Mouse (Mus musculus) brain, embryonic 14.5 days (tissue): ENCODE data around the gene Slc30a10. TPM values are rescaled to one million over a fixed set of nuclear protein-coding genes. Genes with fewer than 3 reads are reported as not detected.

Experiments
- DNase-seq: peaks from one replicate; pipeline ENCODE4 v3.0.0-alpha.2; 2011; ENCODE audit warnings: low read depth
- CTCF ChIP-seq: fragments of 200-500 bp; IDR thresholded peaks from 2 replicates; pipeline ENCODE4 v1.5.1; 2012; ENCODE audit warnings: inconsistent platforms, mild to moderate bottlenecking, moderate library complexity, borderline replicate concordance; ENCODE audit not compliant: insufficient read depth, insufficient read length; ENCODE audit errors: extremely low read depth
- POLR2A ChIP-seq: fragments of 200-500 bp; IDR thresholded peaks from 2 replicates; pipeline ENCODE4 v1.6.1; 2012; ENCODE audit warnings: mild to moderate bottlenecking, inconsistent platforms, borderline replicate concordance; ENCODE audit not compliant: poor library complexity, insufficient read depth, insufficient read length, severe bottlenecking; ENCODE audit errors: extremely low read depth
- polyA plus RNA-seq: library from polyadenylated mRNA; depleted of rRNA; stranded (reverse); fragments of >200 nt; gene quantifications from 2 replicates; pipeline ENCODE4 v1.2.3, GENCODE M21; 2012

The Slc30a10 gene
- polyA plus RNA-seq, 1 experiment, result 13.3 TPM

GRCm38 (mm10) chr1:185469551-185470021 is 14.9 kb downstream of the Slc30a10 start:
- no peak for TF ChIP-seq CTCF
- TF ChIP-seq POLR2A, result no peak
- no peak for DNase-seq

- TF ChIP-seq CTCF, result no peak
- TF ChIP-seq POLR2A, result no peak
- no peak for DNase-seq
These were observed 17.5 kb downstream of the Slc30a10 start for GRCm38 (mm10) chr1:185472025-185472720.

DNA sequence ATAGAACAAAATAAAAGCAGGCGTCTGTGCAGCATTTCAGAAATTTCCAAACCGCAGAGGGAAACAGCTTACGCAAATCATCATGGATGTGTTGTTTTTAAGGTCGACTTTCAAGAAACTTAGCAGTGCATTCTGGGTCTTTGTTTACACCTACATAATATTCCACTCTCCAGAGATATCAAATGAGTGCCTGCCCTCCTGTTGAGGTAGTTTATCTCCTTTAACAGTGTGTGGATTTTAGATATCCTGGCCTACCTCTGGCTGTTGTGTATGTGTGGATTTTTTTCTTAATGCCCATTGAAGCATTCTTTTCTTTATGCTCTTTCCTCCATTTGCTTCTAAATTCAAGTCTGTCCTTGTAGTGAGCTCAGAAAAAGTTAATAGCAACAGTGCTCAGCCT is 18.1 kb downstream of the Slc30a10 start:
- TF ChIP-seq POLR2A (no peak), CTCF (no peak)
- no peak for DNase-seq

GRCm38 (mm10) chr1:185473437-185473836 is 18.8 kb downstream of the Slc30a10 start:
- DNase-seq, result no peak
- TF ChIP-seq CTCF, result no peak
- TF ChIP-seq POLR2A, result no peak

DNA sequence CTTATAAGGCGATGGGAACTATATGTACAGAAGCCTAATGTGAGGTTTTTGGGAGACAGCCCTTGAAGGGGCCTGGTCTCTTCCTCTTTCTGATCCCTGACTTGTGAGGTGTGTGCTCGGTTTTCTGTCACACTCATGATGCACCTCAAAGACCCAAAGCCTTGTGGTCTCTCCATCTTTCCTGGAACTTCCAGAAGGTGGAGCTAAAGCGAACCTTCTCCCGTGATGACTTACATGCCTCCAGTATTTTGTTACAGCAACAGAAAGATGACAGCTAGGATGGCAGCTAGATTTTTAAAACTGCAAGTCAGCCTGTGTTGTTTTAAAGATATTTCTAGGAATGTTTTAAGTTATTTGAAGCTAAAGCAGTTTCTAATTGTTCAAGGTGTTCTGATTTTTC is 25.2 kb downstream of the Slc30a10 start:
- TF ChIP-seq POLR2A (no peak), CTCF (no peak)
- DNase-seq, result no peak

GRCm38 (mm10) chr1:185482001-185482761 is 27.5 kb downstream of the Slc30a10 start:
- peak; percentile 86 for DNase-seq
- no peak for TF ChIP-seq CTCF
- no peak for TF ChIP-seq POLR2A

DNA sequence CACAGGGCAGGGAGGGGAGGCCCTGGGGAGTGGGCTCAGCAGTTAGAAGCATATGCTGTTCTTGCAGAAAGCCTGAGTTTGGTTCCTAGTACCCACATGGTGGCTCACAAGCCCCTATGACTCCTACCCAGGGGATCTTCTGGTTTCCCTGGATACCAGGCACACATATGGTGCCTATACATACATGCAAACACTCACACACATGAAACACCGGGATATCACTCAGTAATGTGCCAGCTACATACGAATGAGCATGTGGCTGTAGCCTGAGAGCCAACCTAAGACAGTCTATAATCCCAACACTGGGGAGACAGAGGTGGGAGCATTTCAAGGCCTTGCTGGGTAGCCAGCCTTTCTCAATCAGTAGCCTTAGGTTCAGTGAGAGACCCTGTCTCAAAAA is 28.1 kb downstream of the Slc30a10 start:
- DNase-seq, result no peak
- TF ChIP-seq CTCF, result no peak
- TF ChIP-seq POLR2A, result no peak

DNA sequence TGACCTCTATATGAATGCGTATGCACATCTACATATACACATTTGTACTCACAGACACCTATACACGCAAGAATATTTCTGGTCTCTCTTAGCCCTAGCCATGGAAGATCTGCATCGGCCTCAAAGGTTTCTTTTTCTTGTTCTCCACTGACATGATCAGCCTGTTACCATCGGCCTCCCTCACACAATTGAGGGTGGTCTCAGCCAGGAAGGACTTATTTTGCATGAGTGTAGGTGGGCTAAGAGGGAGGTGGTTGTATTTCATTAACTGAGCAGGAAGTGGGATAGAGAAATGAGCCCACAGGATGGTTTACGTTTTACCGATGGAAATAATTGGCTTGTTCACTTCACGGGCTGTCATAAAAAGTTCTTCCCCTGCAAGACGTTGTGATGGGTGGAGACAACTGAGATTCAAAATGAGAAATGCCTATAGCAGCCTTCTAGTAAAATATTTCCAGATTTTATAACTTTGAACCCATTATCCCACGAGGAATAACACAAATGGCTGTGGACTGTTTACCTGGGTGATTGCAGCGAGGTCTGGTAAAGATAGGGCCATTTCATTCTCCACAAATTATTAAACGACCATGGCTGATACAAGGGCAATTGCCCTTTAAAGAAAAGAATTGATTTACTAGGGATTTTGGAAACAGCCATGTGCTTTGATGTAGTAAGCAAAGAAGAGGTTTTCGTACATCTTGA is 28.9 kb downstream of the Slc30a10 start:
- TF ChIP-seq POLR2A, result no peak
- TF ChIP-seq CTCF, result no peak
- no peak for DNase-seq

DNA sequence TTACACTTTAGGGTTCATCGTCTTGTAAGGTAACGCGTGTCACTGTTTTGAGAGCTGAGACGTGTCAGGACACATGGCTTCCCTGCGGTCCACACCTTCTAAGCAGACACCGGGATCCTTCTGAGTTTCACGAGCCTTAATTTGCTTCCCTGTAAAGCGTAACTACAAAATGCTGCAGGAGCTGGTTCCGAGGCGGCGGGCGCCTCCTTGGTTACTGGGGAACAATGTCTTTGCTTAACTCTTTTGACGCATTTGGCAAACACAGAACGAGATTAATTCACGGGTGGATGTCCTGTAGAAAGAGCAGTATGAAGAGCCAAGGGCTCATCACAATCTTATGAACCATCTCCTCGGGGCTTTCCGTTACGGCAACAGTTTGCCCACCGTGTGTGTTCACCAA is 29.6 kb downstream of the Slc30a10 start:
- DNase-seq, result peak; percentile 42
- TF ChIP-seq CTCF (no peak), POLR2A (no peak)

DNA sequence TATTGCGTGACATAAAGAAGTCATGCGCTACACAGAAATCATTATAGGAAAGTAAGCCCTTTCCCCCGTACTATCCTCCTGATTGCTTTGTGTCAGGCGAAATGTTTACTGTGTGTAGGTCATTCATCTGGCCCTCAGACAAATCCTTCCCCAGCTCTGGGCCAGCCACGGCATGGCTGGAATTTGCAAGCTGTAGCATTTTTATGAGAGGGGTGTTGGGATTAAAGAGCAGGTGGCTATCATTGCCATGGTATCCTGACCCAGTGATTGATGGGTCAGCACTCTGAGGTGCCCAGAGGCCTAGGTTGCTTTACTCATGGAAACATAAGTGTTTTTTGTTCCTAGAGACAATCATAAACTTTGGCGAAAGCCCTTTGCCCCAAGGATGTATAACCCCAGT is 35.2 kb downstream of the Slc30a10 start:
- TF ChIP-seq POLR2A (no peak), CTCF (no peak)

DNA sequence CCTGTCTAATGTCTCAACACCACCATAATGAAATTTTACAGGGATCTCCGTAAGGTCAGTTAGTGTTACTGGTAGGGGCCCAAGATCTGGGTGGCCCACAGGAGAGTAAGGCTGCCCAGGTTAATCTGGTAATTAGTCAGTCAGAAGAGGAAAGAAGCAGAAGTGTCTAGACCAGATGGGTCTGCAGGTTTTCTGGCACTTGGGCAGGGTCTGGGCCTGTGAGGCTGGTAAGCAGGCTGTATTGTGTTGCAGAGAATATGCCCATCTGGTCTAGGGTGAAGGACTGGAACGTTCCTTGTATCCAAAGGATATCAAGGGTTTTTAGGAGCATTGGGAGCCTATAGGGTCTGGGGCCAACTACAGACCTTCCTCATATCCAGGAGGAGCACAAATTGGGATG is 36.0 kb downstream of the Slc30a10 start:
- DNase-seq, result peak; percentile 67
- no peak for TF ChIP-seq CTCF
- TF ChIP-seq POLR2A, result no peak

More for the DNA sequence above, 35.2 kb downstream of the Slc30a10 start:
- no peak for DNase-seq
